Mouse (Mus musculus): ENCODE data around the gene Tmc4.
A peak's percentile ranks its signal among the peaks of the same experiment; 100 is the strongest.

The Tmc4 gene

DNA sequence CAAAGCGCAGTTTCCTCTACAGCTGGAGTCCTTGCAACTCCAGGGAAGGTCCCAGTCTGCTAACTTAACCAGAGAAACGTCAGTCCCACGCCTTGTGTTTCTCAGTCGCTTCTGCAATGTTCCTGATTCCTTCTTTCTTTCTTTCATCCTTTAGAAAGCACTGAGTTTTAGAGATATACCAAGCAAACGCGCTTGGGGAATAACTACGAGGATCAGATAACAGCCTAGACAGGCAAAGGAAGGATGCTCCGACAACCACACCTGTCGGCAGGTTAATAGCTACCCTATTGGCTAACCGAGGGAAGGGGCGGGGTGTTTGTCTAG, 33.0 kb downstream of the Tmc4 start:
- no peak for DNase-seq (ENCODE audit: low read depth, low spot score)

DNA sequence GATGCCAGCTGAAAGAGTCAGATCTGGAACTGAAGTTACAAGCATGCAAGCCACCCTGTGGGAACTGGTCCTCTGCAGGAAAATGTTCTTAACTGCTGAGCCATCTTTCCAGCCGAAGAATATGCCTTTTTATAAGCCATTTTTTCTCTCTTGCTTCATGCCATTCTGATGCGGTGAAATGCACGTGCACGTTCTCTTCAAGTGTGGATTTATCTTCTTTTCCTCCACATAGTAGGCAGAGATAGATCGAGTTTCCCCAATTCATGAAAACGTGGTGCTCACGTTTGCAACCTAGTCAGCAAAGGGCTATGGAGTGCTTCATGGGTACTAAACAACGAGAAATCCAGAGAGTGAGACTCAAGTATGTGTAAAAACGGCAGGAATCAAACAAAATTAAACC, 33.5 kb downstream of the Tmc4 start:
- no peak for DNase-seq (ENCODE audit: low read depth, low spot score)

DNA sequence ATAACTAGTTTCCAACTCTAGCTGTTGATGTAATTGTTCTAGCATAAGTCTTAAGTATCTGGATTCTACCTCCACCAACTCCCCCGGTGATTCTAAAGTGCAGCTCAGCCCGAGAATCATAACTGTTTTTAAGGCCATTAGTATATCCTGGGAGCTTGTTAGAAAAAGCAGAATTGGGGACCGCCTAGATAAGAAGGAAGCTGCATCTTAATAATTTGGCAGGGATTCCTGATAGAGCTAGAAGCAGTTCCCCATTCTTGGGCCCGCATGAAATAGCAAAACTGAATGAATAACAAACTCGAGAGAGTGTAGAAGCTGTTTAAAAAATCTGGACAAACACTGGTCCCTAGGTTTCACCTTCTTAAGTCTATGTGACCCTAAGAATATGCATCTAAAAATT, 33.9 kb downstream of the Tmc4 start:
- no peak for DNase-seq (ENCODE audit: low read depth, low spot score)

DNA sequence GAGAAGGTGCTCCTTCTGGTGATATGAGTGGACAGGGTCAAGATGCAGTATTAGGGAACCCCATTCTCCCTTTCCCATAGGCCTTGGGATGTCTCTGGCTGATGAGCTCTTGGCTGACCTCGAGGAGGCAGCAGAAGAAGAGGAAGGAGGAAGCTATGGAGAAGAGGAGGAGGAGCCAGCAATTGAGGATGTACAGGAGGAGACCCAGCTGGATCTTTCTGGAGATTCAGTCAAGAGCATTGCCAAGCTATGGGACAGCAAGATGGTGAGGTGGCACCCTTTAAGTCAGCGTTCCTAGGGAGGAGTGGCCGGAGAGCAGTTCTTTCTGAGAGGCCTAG, 46.9 kb downstream of the Tmc4 start:
- no peak for DNase-seq (ENCODE audit: low read depth, low spot score)

DNA sequence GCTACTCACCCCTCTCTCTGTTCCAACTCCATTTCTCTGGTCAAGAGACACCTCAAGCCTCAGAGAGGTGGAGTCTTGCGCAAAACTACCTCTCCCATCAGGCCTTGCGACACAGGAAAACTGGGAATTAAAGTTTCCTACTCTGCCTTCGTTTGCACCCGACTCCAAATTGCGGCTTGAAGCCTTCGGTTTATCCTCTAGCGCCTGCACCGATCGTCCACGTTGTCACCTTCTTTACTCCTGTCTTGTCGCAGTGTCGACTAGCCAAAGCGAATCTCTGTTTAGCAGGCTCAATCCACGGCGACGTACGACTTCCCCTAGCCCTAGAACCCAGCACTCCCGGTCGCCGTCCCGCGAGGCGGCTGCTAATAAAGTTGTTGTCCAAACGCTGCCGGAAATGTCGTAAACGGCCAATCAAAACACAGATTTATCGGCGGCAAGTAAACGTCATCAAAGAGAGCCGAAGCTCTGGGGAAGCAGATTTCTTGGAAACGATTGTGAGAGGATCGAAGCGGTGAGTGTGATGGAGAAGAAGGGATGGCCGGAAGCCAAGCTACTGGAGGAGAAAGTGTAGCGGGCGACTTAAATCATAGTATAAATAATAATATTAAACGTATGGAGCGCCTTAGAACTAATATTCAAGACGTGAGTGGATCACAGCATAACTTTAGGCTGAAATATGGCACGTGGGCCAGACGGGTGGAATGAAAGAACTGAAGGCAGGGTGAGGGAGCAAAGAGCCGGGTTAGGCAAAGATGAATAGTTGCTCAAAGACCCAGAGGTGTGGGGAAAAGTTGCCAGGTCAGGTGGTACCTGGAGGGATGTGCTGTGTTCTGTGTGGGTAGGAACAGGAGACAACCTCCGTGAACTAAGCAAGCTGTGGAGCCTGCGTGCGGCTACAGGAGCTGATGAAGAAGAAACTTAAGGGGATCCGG, 47.5 kb downstream of the Tmc4 start, which contains the start of the genes Tfpt and Prpf31:
Gene Tfpt (minus strand): TSS at position 387 of the 935 bp plus-strand sequence.
Gene Prpf31 (plus strand): TSS at position 443 of the 935 bp plus-strand sequence.
- peak; percentile 94 for DNase-seq (ENCODE audit: low read depth, low spot score)

DNA sequence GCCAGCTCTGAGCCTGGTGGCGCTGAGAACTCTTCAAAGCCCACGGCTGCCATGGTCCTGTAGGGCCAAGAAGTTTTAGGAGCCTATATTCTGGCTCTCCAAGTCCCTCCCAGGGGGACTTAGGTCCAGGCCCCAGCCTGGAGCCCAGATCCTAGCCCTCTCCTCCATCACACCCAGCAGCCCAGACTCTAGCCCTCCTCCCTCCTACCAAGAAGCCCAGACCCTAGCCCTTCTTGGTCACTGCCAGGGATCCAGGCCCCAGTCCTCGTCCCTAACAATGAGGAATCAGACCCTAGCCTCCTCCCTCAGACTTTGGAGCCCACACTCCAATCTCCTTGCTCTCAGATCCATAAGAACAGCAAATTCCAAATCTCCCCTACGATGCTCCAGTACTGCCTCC, 48.3 kb downstream of the Tmc4 start:
- DNase-seq (ENCODE audit: low read depth, low spot score), result no peak

DNA sequence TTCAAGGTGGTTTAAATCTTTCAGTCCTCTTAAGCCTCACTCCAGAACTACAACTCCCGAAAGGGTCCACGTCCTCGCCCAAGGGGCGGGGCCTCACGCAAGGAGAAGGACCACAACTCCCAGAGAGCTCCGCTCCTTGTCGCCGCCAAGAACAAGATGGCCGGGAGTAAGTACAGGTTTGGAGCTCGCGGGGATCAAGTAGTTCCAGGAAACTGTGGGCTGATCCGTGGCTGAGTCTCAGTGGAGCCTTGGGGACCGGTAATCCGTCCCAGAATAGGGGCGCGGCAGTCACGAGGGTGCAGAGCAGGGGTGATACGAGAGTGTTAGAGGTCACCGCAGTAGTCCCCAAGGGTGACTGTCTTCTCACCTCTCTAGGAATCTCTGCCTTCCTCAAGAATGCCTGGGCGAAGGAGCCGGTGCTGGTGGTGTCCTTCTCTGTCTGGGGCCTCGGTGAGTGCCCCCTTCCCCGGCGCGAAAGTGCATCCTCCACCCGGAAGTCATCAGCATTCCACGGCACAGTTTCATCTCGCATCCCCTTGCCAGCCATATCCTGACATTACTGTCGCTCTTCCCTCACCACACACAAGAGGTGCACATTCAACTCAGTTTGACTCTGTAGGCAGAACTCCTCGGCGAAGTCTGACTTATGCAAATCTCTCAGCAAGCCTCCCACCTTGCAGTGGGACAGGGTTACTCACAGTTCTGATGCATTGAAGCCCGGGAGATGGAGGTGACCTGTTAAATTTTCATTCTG, 59.9 kb downstream of the Tmc4 start, which contains the start of gene Ndufa3:
Gene Ndufa3 (plus strand): TSS at position 132 of the 754 bp plus-strand sequence.
- peak; percentile 87 for DNase-seq (ENCODE audit: low read depth, low spot score)

DNA sequence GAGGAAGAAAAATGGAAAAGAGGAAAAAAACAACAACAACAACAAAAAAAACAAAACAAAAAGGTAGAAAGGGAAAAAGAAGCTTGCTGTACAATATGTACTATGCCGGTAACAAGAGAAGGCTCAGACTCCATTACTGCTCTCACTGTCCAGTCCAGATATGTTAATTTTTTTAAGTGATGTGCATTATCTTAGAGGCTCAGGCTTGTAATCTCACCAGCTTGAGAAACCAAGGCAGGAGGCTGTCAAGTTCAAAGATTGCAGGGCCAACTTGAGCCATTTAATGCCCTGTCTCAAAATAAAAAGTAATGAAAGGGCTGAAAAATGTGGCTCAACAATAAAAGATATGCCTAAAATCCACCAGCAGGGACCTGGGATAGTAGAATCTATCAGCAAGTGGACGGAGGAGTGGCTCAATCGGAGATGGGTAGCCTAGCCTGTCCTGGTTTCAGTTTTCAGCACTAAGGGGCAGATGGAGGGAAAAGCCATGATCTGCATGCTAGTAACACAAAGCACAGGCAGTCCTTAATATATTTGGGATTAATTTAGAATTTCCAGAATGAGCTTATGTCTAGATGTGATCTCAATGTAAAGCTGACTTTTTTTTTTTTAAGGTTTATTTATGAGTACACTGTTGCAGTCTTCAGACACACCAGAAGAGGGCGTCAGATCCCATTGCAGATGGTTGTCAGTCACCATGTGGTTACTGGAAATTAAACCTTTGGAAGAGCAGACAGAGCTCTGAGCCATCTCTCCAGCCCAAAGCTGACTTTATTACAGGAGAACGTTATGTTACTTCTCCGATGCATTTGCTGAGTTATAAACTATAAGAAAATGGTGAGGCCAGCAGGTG, 60.7 kb downstream of the Tmc4 start:
- DNase-seq (ENCODE audit: low read depth, low spot score), result no peak

DNA sequence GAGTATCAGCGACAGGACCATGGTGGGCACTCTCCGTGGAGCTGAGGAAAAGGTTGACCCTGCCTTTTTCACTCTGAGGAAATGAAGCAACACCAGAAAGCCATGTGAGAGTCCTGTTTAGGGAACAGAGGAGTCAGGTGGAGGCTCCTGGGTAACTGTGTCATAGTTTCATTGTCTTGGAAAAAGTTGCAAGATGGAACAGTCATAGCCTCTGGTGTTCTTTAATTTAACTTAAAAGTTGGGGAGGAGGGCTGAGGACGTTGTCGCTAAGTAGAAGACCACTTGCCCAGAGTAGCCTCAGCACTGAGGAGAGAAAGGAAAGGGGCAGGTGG, 61.3 kb downstream of the Tmc4 start, which contains the start of gene Oscar:
Gene Oscar (minus strand): TSS at position 101 of the 332 bp plus-strand sequence.
- no peak for DNase-seq (ENCODE audit: low read depth, low spot score)

All from skeletal muscle tissue, adult 2 months (tissue).